Mouse (Mus musculus) ES-E14 (cell line): ENCODE data around the gene Prune1.

Experiments
- HCFC1 ChIP-seq: IDR thresholded peaks from 2 replicates; pipeline ENCODE4 v1.6.1; 2012; ENCODE audit warnings: low read length, inconsistent platforms, borderline replicate concordance; ENCODE audit not compliant: insufficient read depth
- MAFK ChIP-seq: IDR thresholded peaks from 2 replicates; pipeline ENCODE4 v1.6.1; 2014; ENCODE audit warnings: mild to moderate bottlenecking, low read depth, low read length, inconsistent platforms; ENCODE audit not compliant: insufficient read depth
- ZC3H11A ChIP-seq: IDR thresholded peaks from 2 replicates; pipeline ENCODE4 v1.6.1; 2012; ENCODE audit warnings: low read depth, mild to moderate bottlenecking, inconsistent platforms, low read length, borderline replicate concordance
- ZNF384 ChIP-seq: IDR thresholded peaks from 2 replicates; pipeline ENCODE4 v1.6.1; 2012; ENCODE audit warnings: low read depth, low read length, inconsistent platforms

DNA sequence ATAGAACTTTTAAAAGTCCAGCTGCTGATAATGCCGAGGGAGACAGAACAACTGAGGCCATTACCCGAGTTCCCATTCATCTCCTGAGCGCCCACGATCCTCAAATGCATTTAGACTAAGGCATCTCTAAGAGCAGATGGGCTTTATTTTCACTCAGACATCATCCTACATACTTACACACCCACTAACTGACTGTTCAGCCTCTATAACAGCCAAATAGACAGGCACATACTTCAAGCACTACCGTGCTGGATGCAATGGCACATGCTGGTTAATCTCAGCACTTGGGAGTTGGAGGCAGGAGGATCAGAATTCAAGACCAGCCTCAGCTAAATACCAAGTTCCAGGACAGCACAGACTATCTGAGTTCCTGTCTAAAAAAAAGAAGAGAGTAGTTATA lies 12.1 kb downstream of the Prune1 start:
- no peak for TF ChIP-seq MAFK
- no peak for TF ChIP-seq ZC3H11A
- no peak for TF ChIP-seq HCFC1
- no peak for TF ChIP-seq ZNF384
